8 mouse cellular contexts compared by ENCODE assay signal in the genomic region with DNA sequence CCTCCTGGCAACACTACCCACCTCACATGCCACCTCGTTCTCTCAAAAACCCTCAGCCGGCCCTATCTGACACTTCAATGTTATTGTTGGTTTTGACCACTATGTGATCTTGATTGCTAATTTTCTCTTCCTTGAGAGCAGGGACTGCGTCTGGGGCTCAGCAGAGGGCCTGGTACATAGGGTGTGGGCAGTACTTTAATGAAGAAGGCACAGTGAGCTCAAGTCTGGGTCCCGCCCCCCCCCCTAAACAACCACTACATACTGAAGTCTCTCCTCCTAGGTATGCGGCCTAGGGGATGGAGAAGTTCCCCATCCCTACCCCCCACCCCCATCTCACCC. TPM values are rescaled to one million over a fixed set of nuclear protein-coding genes. Genes with fewer than 3 reads are reported as not detected.
DNase-seq lines count a peak whose midpoint lies in the region; ATAC-seq and TF ChIP-seq lines count a peak whose summit lies in the region.

No protein-coding gene starts in this region.

- no peaks in the 10 kb centered on the region for H3K36me3 ChIP-seq in embryonic facial prominence, embryonic 13.5 days
- H3K36me3 ChIP-seq in intestine, embryonic 14.5 days (ENCODE audit: control insufficient read depth, insufficient read depth, low read length) = no peaks in the 10 kb centered on the region
- no peaks in the 10 kb centered on the region for H3K36me3 ChIP-seq in myocyte (ENCODE audit: control insufficient read depth, insufficient read depth)

- intact Hi-C loops in left cerebral cortex, adult 2 months (cut with DNase I) = no loop called here
- intact Hi-C loops in left cerebral cortex, postnatal 10 days (cut with DNase I) = no loop called here

- TF ChIP-seq POLR2A in myocyte (IDR thresholded peaks at IDR 0.05; ENCODE audit: insufficient read length, low read depth) = no peak

- peak overlapping the region; percentile 99 for H3K4me2 ChIP-seq in embryonic facial prominence, embryonic 13.5 days
- peak overlapping the region; percentile 96 for H3K4me2 ChIP-seq in intestine, embryonic 14.5 days (ENCODE audit: low read length)
- peak overlapping the region; percentile 70 for H3K4me2 ChIP-seq in myocyte (ENCODE audit: low read depth)

- H3K27me3 ChIP-seq in embryonic facial prominence, embryonic 13.5 days = peaks cover 92% of the 10 kb centered on the region
- no peaks in the 10 kb centered on the region for H3K27me3 ChIP-seq in intestine, embryonic 14.5 days (replicated peaks; ENCODE audit: control insufficient read depth, insufficient read depth, low read length)
- peaks cover 86% of the 10 kb centered on the region for H3K27me3 ChIP-seq in myocyte (ENCODE audit: control insufficient read depth, insufficient read depth, insufficient read length)

- peak overlapping the region; percentile 79 for H3K4me3 ChIP-seq in left cerebral cortex, adult 2 months
- peak overlapping the region; percentile 59 for H3K4me3 ChIP-seq in embryonic facial prominence, embryonic 13.5 days
- H3K4me3 ChIP-seq in intestine, embryonic 14.5 days (ENCODE audit: low read depth, low read length) = peak overlapping the region; percentile 79
- peak overlapping the region; percentile 12 for H3K4me3 ChIP-seq in myocyte

- H3ac ChIP-seq in myocyte (ENCODE audit: control insufficient read depth, insufficient read length) = no peak overlapping the region

- no peak for DNase-seq in left cerebral cortex, adult 2 months (ENCODE audit: extremely low spot score in 1 of 2, low spot score in 2 of 2)
- DNase-seq in left cerebral cortex, postnatal 10 days (ENCODE audit: extremely low spot score in 1 of 2, low spot score in 2 of 2) = no peak
- DNase-seq in intestine, embryonic 14.5 days (ENCODE audit: low spot score) = no peak
- no peak for DNase-seq in testis, postnatal 14 days (ENCODE audit: low spot score)
- no peak for DNase-seq in retina, postnatal 1 day

- ATAC-seq in embryonic facial prominence, embryonic 13.5 days (ENCODE audit: insufficient number of reproducible peaks, insufficient read depth, low FRiP score, low TSS enrichment, low read depth) = no peak
- no peak; the same call in 1 of the 2 replicates for ATAC-seq in intestine, embryonic 14.5 days (replicated peaks; ENCODE audit: low FRiP score, low TSS enrichment, low read depth)
- no peak for ATAC-seq in frontal cortex, adult (ENCODE audit: low TSS enrichment)

- no peak for TF ChIP-seq CTCF in left cerebral cortex, adult 2 months (IDR thresholded peaks at IDR 0.05)

- peaks cover 17% of the 10 kb centered on the region for H3K4me1 ChIP-seq in embryonic facial prominence, embryonic 13.5 days
- peaks cover 11% of the 10 kb centered on the region for H3K4me1 ChIP-seq in intestine, embryonic 14.5 days (replicated peaks; ENCODE audit: control insufficient read depth, insufficient read depth, low read length)

- H3K27ac ChIP-seq in left cerebral cortex, adult 2 months = no peak overlapping the region
- H3K27ac ChIP-seq in embryonic facial prominence, embryonic 13.5 days = no peak overlapping the region
- H3K27ac ChIP-seq in intestine, embryonic 14.5 days (ENCODE audit: low read depth) = no peak overlapping the region; the same call in 1 of the 2 replicates

- H3K9me3 ChIP-seq in embryonic facial prominence, embryonic 13.5 days = no peaks in the 10 kb centered on the region
- no peaks in the 10 kb centered on the region for H3K9me3 ChIP-seq in intestine, embryonic 14.5 days (ENCODE audit: control insufficient read depth, low read length)

- 15% methylated on average over 5 of the region's 5 CpGs for WGBS in embryonic facial prominence, embryonic 13.5 days
- WGBS in intestine, embryonic 14.5 days = 12% methylated on average over 5 of the region's 5 CpGs

- peak overlapping the region; percentile 70 for H3K9ac ChIP-seq in embryonic facial prominence, embryonic 13.5 days
- peak overlapping the region; percentile 77 for H3K9ac ChIP-seq in intestine, embryonic 14.5 days (ENCODE audit: low read length)

- no peaks in the 10 kb centered on the region for H3K79me2 ChIP-seq in myocyte (ENCODE audit: control insufficient read depth, insufficient read depth)

TF ChIP-seq in myocyte, 11 proteins besides CTCF, POLR2A, EP300 and RAD21:
- no peak for TF ChIP-seq MYOD1 (IDR thresholded peaks at IDR 0.05; ENCODE audit: control insufficient read depth in 1 of 3, insufficient read length in 2 of 3, low read depth in 2 of 3)
- no peak for TF ChIP-seq SRF (IDR thresholded peaks at IDR 0.05; ENCODE audit: control insufficient read depth, insufficient read length, low read depth)
- TF ChIP-seq POLR2AphosphoS2 (IDR thresholded peaks at IDR 0.05; ENCODE audit: insufficient read length, low read depth) = no peak
- no peak for TF ChIP-seq TCF3 (IDR thresholded peaks at IDR 0.05; ENCODE audit: insufficient read length, low read depth)
- no peak for TF ChIP-seq E2F4 (IDR thresholded peaks at IDR 0.05; ENCODE audit: insufficient read depth)
- no peak for TF ChIP-seq TCF12 (IDR thresholded peaks at IDR 0.05; ENCODE audit: insufficient read depth, poor library complexity, severe bottlenecking)
- TF ChIP-seq MAX (IDR thresholded peaks at IDR 0.05; ENCODE audit: low read depth) = no peak
- TF ChIP-seq REST (IDR thresholded peaks at IDR 0.05; ENCODE audit: insufficient read depth, insufficient read length) = no peak
- no peak for TF ChIP-seq CEBPB (IDR thresholded peaks at IDR 0.05; ENCODE audit: insufficient read depth, poor library complexity, severe bottlenecking)
- TF ChIP-seq USF1 (IDR thresholded peaks at IDR 0.05; ENCODE audit: low read depth) = no peak
TF ChIP-seq in myocyte: peak in this region for 0.

RNA-seq across cellular contexts. Expression of a gene that starts 0.5 kb away (rescaled TPM):
- 10 to 100 TPM; 69.9 to 79.7 TPM for total RNA-seq in left cerebral cortex, adult 2 months (2021)
- 100 to 1,000 TPM; 118 to 135 TPM for total RNA-seq in left cerebral cortex, postnatal 10 days (2021)
- polyA plus RNA-seq in embryonic facial prominence, embryonic 13.5 days (2015; fragmentation: Nextera tagmentation; extraction: Ambion mirVana) = 0.67 and 0.89 TPM in 2 replicates
- 2.3 and 3.1 TPM in 2 replicates for polyA plus RNA-seq in intestine, embryonic 14.5 days (2014; fragmentation: Nextera tagmentation; extraction: Ambion mirVana)
- polyA plus RNA-seq in myocyte (2012; fragmentation: generic; extraction: Trizol) = 0.55 TPM

Comparison
In these comparisons a context has a peak if more than half of its experiments do, and no peak if none do; other contexts are left out.
1. H3K4me3 ChIP-seq: peak in every context shown above with its lines; median percentile 79 in left cerebral cortex, adult 2 months; 79 in intestine, embryonic 14.5 days; 59 in embryonic facial prominence, embryonic 13.5 days; 12 in myocyte.